Mouse (Mus musculus) hindbrain, embryonic 13.5 days (tissue): ENCODE measurements around the gene Sdhaf2. TPM values are rescaled to one million over a fixed set of nuclear protein-coding genes. Genes with fewer than 3 reads are reported as not detected.

Experiments
- ATAC-seq: fragments of 200-750 bp; cut with Nextera tagmentation; 2 replicates; pipeline ENCODE4 v1.8.0; 2017; ENCODE audit warnings: moderate TSS enrichment; ENCODE audit not compliant: low FRiP score
- H3K27ac ChIP-seq: fragments of 300-500 bp; sonication (generic); 2 replicates; pipeline ENCODE4 v1.5.1; 2015; ENCODE audit warnings: inconsistent platforms, mild to moderate bottlenecking, moderate library complexity
- H3K27me3 ChIP-seq: fragments of 300-500 bp; sonication (generic); 2 replicates; pipeline ENCODE4 v1.6.1; 2015; ENCODE audit warnings: mild to moderate bottlenecking, inconsistent platforms
- H3K36me3 ChIP-seq: fragments of 300-500 bp; sonication (generic); 2 replicates; pipeline ENCODE4 v1.6.1; 2015; ENCODE audit warnings: mild to moderate bottlenecking, inconsistent platforms
- H3K4me1 ChIP-seq: fragments of 300-500 bp; sonication (generic); replicated peaks from 2 replicates; pipeline ENCODE4 v1.6.1; 2015; ENCODE audit warnings: inconsistent platforms
- H3K4me2 ChIP-seq: fragments of 300-500 bp; sonication (generic); 2 replicates; pipeline ENCODE4 v1.6.1; 2015; ENCODE audit warnings: inconsistent platforms, mild to moderate bottlenecking, moderate library complexity
- H3K4me3 ChIP-seq: fragments of 300-500 bp; sonication (generic); 2 replicates; pipeline ENCODE4 v1.5.1; 2015; ENCODE audit warnings: mild to moderate bottlenecking, inconsistent platforms
- H3K9ac ChIP-seq: fragments of 300-500 bp; sonication (generic); 2 replicates; pipeline ENCODE4 v1.6.1; 2015; ENCODE audit warnings: mild to moderate bottlenecking, inconsistent platforms
- H3K9me3 ChIP-seq: fragments of 300-500 bp; sonication (generic); 2 replicates; pipeline ENCODE4 v1.6.1; 2016; ENCODE audit warnings: inconsistent platforms
- WGBS: fragments of 180-500 bp; shearing (Covaris S2); methylation state at CpG from one replicate; pipeline ENCODE4 v1.1.7; 2015; 5-methylcytosine and 5-hydroxymethylcytosine counted together
- polyA plus RNA-seq: library from polyadenylated mRNA; unstranded; fragments of >200 nt; fragmentation: Nextera tagmentation; extraction: Ambion mirVana; gene quantifications from 2 replicates; pipeline ENCODE4 v1.2.1, GENCODE M21; 2015

Sdhaf2 gene
- polyA plus RNA-seq, 1 experiment from 2014 or later, result 67.6 TPM

DNA sequence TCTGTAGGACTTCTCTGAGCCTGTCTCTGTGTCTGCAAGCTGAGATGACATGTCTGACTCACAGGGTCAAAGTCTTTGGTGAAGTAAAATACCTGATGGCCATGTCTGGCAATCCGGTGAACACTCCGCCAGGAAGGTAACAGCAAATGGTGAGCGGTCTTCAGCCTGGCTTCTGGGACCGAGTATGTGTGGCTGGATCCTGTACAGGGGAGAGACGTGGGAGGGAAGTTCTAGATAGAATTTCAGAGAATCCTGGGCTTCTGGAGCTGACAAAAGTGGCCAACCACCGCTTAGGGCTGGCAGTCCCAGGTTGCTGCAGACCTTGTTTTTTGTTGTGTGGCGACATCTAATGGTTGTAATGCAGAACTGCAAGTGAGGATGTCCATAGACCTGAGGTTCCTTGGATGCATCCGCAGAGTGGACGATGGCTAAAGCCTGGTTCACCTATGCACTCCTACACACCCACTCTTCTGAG lies 39.6 kb downstream of the Sdhaf2 start:
- Histone ChIP-seq H3K27me3 (peaks cover 14% of the 10 kb centered on the region; the same call in 1 of the 2 replicates), H3K9me3 (no peaks in the 10 kb centered on the region), H3K27ac (no peak overlapping the region), H3K4me2 (no peak overlapping the region), H3K9ac (no peak overlapping the region), H3K4me1 (peaks cover 10% of the 10 kb centered on the region), H3K4me3 (no peak overlapping the region), H3K36me3 (no peaks in the 10 kb centered on the region)
- 24% methylated on average over 9 of the region's 9 CpGs for WGBS
- peak; percentile 85 for ATAC-seq

DNA sequence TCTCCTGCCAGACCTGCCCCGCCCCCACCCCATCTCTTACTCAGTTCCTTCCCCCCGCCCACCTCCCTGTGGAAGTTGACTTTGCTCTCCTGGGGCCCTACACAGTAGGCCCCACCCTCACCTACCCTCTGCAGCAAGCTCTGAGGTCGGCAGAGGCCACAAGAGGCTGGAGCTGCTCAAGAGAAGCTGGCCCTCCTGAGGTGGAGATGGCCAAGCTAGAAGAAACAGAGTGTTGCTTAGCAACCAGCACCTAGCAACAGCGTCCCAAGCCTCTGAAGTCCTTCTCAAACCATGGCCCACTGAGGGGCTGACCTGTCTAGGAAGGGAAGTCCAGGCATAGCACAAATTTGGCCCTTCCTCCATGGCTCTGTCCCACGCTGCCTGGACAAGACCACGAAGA lies 43.2 kb downstream of the Sdhaf2 start, which contains the start of gene Ppp1r32:
Gene Ppp1r32 (minus strand): TSS at position 226 of the 400 bp plus-strand sequence.
- H3K27me3 ChIP-seq, result peaks cover 16% of the 10 kb centered on the region
- H3K9me3 ChIP-seq, result no peaks in the 10 kb centered on the region
- H3K4me1 ChIP-seq, result peaks cover 10% of the 10 kb centered on the region
- no peak within 1 kb of the TSS for H3K4me2 ChIP-seq
- H3K27ac ChIP-seq, result no peak within 1 kb of the TSS
- H3K9ac ChIP-seq, result no peak within 1 kb of the TSS
- WGBS, result 22% methylated on average over 6 of the region's 6 CpGs
- ATAC-seq, result no peak
- H3K4me3 ChIP-seq, result no peak within 1 kb of the TSS
- no peaks in the 10 kb centered on the region for H3K36me3 ChIP-seq

DNA sequence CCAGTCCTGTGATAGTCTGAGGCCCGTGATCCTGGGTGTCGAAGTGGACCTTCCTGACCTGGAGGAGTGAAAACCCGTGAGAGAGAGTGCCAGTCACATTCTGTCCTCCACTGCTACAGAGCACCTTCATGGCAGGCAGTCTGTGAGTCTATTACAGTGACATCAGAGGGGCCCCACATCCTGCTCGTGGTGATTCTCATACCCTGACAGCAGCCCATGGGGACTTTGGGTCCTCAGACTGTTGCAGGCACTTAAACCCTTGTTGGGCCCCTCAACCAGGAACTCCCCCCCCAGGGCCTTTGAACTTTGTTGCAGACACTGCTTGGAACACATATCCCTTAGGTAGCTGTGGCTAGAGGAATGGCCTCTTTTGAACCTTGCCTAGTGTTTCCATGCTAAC lies 46.4 kb downstream of the Sdhaf2 start:
- Histone ChIP-seq H3K4me3 (no peak overlapping the region), H3K4me2 (no peak overlapping the region), H3K27me3 (peaks cover 15% of the 10 kb centered on the region; the same call in 1 of the 2 replicates), H3K27ac (no peak overlapping the region), H3K9ac (no peak overlapping the region), H3K9me3 (no peaks in the 10 kb centered on the region), H3K4me1 (peaks cover 10% of the 10 kb centered on the region), H3K36me3 (no peaks in the 10 kb centered on the region)
- ATAC-seq, result no peak
- 78% methylated on average over 4 of the region's 4 CpGs for WGBS

DNA sequence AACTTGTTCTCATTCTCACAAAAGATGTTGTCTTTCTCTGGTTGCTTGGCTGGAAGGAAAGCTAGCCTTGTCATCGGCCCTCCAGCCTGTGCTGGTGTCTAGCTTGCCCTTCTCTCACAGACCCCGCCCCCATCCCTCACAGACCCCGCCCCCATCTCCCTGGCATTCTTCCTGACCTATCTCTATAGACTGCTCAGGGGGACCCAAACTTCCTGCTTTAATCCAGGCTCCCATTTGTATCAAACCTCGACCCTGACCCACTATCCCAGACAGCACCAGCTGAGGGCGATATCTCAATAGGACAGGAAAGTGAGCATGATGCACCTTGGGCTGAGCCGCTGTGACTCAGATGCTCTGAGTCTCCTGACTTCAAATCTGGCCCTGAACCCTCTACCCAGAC lies 52.2 kb downstream of the Sdhaf2 start:
- WGBS, result 22% methylated on average over 6 of the region's 6 CpGs
- Histone ChIP-seq H3K27me3 (peaks cover 12% of the 10 kb centered on the region; the same call in 1 of the 2 replicates), H3K9ac (no peak overlapping the region), H3K27ac (no peak overlapping the region), H3K4me1 (0 out of 2 replicates have a peak, but pooled peaks cover 5% of the 10 kb centered on the region), H3K36me3 (no peaks in the 10 kb centered on the region), H3K9me3 (no peaks in the 10 kb centered on the region), H3K4me3 (no peak overlapping the region), H3K4me2 (no peak overlapping the region)
- ATAC-seq, result no peak

DNA sequence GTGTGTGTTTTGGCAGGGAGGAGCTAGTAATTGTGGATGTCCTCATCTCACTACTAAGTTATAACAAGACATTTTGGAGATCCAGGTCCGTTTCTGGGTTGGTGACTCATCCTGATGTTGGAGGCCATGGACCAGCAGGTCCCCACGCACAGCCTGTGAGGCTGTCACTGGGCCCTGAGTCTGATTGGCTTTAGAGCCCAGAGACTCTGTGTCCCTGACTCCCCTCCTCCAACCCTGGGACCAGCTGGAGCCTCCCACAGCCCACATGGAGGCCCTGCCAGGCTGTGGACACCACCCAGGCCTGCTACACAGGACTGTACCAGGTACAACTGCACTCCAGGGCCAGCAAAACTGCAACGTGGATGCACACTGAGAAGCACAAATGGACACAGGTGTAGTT lies 53.0 kb downstream of the Sdhaf2 start:
- no peaks in the 10 kb centered on the region for H3K9me3 ChIP-seq
- H3K4me2 ChIP-seq, result no peak overlapping the region
- no peak overlapping the region for H3K4me3 ChIP-seq
- H3K9ac ChIP-seq, result no peak overlapping the region
- WGBS, result 77% methylated on average over 3 of the region's 3 CpGs
- H3K27me3 ChIP-seq, result peaks cover 11% of the 10 kb centered on the region; the same call in 1 of the 2 replicates
- 0 out of 2 replicates have a peak, but pooled peaks cover 5% of the 10 kb centered on the region for H3K4me1 ChIP-seq
- H3K36me3 ChIP-seq, result no peaks in the 10 kb centered on the region
- no peak for ATAC-seq
- no peak overlapping the region for H3K27ac ChIP-seq

DNA sequence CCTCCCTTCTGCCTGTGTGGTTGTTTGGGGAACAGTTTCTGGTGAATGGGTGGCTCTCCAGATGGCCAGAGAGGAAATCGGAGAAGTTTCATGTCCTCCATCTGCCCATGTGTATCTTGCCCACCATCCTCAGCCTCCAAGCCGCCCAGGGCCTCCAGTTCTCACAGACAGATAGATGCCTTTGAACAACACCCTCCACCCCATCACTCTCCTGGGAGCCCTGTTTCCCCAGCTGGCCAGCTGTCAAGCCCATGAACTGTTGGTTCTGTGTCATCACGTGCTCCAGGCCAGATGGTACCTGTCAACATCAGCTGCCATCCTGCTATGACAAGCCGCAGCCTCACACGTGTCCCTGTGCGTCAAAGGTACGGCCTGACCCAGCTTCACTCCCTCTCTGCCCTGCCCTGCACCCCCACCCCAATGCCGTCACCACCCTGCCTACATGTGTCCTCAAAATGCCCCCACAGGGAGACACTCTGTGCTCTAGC lies 56.7 kb downstream of the Sdhaf2 start:
- Histone ChIP-seq H3K4me1 (0 out of 2 replicates have a peak, but pooled peaks cover 5% of the 10 kb centered on the region), H3K9me3 (no peaks in the 10 kb centered on the region), H3K4me3 (no peak overlapping the region), H3K9ac (no peak overlapping the region), H3K4me2 (no peak overlapping the region), H3K36me3 (no peaks in the 10 kb centered on the region), H3K27ac (no peak overlapping the region), H3K27me3 (no peaks in the 10 kb centered on the region)
- no peak for ATAC-seq
- WGBS, result 58% methylated on average over 8 of the region's 8 CpGs

DNA sequence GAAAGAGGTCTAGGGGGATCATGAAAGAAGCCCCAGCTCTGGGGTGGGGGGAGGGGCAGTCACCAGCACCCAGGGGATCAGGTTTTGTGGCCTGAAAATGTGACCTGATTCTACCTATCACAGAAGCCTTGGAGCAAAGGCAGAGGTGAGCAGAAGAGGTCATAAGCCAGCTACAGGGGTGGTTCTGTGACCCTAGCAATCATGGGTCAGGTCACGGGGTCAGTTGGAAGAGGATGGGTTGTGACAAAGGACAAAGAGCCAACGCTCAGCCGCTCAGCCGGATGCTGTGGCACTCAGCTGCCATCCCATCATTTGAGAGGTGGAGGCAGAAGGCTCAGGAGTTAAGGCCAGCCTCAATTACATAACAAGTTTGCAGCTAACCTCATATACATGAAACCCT lies 61.5 kb downstream of the Sdhaf2 start:
- H3K4me2 ChIP-seq, result no peak overlapping the region
- H3K36me3 ChIP-seq, result no peaks in the 10 kb centered on the region
- no peak overlapping the region for H3K4me3 ChIP-seq
- no peak overlapping the region for H3K27ac ChIP-seq
- H3K27me3 ChIP-seq, result peaks cover 36% of the 10 kb centered on the region
- H3K9me3 ChIP-seq, result no peaks in the 10 kb centered on the region
- H3K9ac ChIP-seq, result no peak overlapping the region
- no peak for ATAC-seq
- H3K4me1 ChIP-seq, result peaks cover 14% of the 10 kb centered on the region; the same call in 1 of the 2 replicates
- WGBS, result 15% methylated on average over 4 of the region's 4 CpGs

DNA sequence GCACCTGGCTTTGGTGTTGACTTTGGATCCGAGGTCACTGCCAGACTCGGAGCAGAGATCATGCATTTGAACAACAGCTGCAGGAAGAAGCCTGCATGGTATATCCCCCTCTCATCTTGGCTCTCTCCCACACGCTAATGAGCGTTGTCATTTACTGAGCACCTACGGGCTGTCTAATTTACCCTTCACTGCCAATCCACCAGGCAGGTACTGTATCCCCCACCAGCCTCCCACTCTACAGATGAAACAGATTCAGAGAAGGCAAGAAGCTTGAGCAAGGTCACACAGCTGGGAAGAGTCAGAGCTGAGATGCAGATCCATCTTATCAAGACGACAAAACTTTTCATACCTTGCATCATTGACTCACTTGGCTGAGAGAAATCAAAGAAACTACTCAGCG lies 64.4 kb downstream of the Sdhaf2 start:
- WGBS, result 46% methylated on average over 7 of the region's 7 CpGs
- H3K9me3 ChIP-seq, result no peaks in the 10 kb centered on the region
- H3K4me3 ChIP-seq, result no peak overlapping the region
- no peak for ATAC-seq
- H3K9ac ChIP-seq, result no peak overlapping the region
- no peak overlapping the region for H3K4me2 ChIP-seq
- peaks cover 61% of the 10 kb centered on the region for H3K27me3 ChIP-seq
- H3K4me1 ChIP-seq, result peaks cover 28% of the 10 kb centered on the region
- H3K27ac ChIP-seq, result no peak overlapping the region
- H3K36me3 ChIP-seq, result no peaks in the 10 kb centered on the region

DNA sequence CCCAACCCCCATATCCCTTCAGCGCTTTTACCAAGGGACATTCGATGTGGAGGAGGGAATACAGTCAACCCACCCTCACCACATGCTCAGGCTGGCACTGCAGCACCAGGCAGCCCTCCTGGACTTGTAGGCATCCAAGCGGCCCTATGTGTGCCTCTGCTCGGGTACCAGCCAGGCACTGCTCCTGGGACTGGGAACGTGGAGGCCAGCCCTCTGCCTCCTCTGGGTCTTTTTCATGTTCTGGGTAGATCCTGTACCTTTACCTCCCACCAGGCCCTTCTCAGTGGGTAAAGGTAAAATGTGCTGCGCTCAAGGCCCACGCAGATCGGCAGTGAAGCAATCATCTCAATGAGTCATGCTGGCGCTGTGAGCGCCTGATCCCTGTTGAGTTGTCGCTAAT lies 66.0 kb downstream of the Sdhaf2 start:
- 44% methylated on average over 11 of the region's 11 CpGs for WGBS
- peaks cover 35% of the 10 kb centered on the region for H3K4me1 ChIP-seq
- ATAC-seq, result no peak
- H3K9ac ChIP-seq, result no peak overlapping the region
- no peaks in the 10 kb centered on the region for H3K36me3 ChIP-seq
- H3K4me3 ChIP-seq, result no peak overlapping the region
- no peaks in the 10 kb centered on the region for H3K9me3 ChIP-seq
- no peak overlapping the region for H3K27ac ChIP-seq
- no peak overlapping the region for H3K4me2 ChIP-seq
- H3K27me3 ChIP-seq, result peaks cover 78% of the 10 kb centered on the region

DNA sequence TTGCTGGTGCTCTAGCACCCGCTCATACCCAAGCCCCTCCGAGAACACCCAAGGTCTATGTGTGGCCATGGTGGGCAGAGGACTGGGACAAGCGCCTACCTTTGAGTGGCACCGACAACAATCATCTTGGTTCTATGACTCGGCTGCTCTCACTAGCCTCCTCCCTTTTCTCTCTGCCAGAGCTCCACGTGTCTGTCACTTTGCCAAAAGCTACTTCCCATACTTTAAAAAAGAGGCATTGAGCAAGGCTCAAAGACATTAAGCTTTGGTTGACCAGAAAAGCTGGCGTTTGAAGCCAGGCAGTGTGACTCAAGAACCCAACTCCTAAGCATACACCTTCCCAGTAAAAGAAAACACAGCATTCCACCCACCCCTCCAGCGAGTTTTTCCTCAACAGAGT lies 67.8 kb downstream of the Sdhaf2 start:
- no peak; the same call in 1 of the 2 replicates for ATAC-seq
- Histone ChIP-seq H3K4me1 (peaks cover 39% of the 10 kb centered on the region), H3K4me2 (peak overlapping the region; percentile 83), H3K36me3 (no peaks in the 10 kb centered on the region), H3K27me3 (peaks cover 91% of the 10 kb centered on the region), H3K9me3 (no peaks in the 10 kb centered on the region), H3K9ac (no peak overlapping the region), H3K27ac (no peak overlapping the region), H3K4me3 (peak overlapping the region; percentile 50)
- 27% methylated on average over 8 of the region's 8 CpGs for whole genome bisulfite sequencing

DNA sequence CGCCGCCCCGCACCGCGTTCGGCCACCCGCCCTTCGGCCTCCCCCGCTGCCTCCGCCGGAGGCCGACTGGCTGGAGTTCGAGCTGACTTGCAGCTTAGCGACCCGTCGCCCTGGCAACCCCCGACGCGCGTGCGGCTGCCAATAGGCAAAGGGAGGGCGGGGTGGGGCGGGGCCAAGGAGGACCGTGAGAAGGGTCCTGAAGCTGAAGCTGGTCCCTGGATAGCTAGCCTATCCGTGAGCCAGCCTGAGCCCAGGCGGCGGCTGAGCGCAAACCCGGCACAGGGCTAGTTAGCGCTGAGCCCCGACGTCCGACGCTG lies 68.5 kb downstream of the Sdhaf2 start:
- peak; percentile 91 for ATAC-seq
- H3K27ac ChIP-seq, result no peak overlapping the region
- H3K4me2 ChIP-seq, result peak overlapping the region; percentile 83
- peak overlapping the region; percentile 71 for H3K9ac ChIP-seq
- peaks cover 39% of the 10 kb centered on the region for H3K4me1 ChIP-seq
- H3K9me3 ChIP-seq, result no peaks in the 10 kb centered on the region
- no peaks in the 10 kb centered on the region for H3K36me3 ChIP-seq
- WGBS, result 0% methylated on average over 32 of the region's 34 CpGs
- H3K4me3 ChIP-seq, result peak overlapping the region; percentile 50
- H3K27me3 ChIP-seq, result peaks cover 90% of the 10 kb centered on the region

DNA sequence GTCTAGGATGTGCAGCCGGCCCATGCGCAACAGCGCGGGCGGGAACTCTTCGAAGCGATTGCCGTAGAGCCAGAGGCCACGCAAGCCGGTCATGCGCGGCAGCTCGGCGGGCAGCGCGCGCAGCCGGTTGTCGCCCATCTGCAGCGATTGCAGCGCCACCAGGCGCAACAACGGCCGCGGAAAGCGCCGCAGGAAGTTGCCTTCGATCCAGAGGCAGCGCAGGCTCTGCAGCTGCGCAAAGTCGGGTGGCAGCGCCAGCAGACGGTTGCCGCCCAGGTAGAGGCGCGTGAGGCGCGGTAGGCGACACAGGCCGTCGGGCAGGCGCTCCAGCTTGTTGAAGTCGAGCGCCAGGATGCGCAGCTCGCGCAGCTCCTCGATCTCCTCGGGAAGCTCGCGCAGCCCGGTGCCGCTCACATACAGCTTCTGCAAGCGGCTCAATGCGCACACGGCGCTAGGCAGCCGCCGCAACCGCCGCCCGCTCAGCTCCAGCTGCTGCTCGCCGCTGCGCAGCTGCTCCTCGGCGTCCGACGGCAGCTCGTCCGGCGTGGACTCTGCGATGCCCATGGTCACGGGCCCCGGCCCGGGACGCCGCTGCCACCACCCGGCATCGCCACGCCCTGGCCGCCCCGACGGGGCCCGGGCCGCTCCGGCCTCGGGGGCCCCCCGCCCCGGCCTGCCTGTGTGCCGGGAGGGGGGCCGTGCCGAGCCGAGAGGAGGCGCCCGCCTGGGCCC lies 69.0 kb downstream of the Sdhaf2 start, which contains the start of gene Lrrc10b:
Gene Lrrc10b (minus strand): TSS at position 722 of the 732 bp plus-strand sequence.
- peaks cover 35% of the 10 kb centered on the region for H3K4me1 ChIP-seq
- H3K4me2 ChIP-seq, result peak within 1 kb of the TSS; percentile 83
- no peaks in the 10 kb centered on the region for H3K9me3 ChIP-seq
- H3K36me3 ChIP-seq, result no peaks in the 10 kb centered on the region
- WGBS, result under 1% methylated on average over 78 of the region's 96 CpGs
- peak; percentile 57 for ATAC-seq
- peak within 1 kb of the TSS; percentile 76 for H3K27ac ChIP-seq
- peaks cover 89% of the 10 kb centered on the region for H3K27me3 ChIP-seq
- H3K4me3 ChIP-seq, result peak within 1 kb of the TSS; percentile 50
- peak within 1 kb of the TSS; percentile 71 for H3K9ac ChIP-seq

DNA sequence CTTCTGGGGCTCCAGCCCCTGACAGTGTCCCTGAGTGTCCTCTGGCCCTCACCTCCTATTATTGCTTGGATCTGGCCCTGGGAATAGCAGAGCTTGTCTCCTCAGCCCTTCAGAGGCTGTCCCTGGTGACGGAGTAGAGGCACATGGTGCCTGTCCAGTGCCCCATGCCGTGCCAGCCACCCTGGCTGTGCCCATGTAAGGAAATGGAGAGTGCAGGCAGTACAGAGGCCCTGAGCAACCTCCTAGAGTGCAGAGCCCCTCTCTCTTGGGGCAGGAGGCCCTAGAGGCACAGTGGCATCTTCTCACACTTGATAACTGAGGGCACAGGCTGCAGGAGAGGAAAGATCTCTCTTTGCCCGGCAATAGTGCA lies 70.5 kb downstream of the Sdhaf2 start:
- Histone ChIP-seq H3K27me3 (peaks cover 77% of the 10 kb centered on the region), H3K9ac (no peak overlapping the region), H3K4me2 (peak overlapping the region; percentile 83; the same call in 1 of the 2 replicates), H3K27ac (no peak overlapping the region), H3K9me3 (no peaks in the 10 kb centered on the region), H3K4me1 (peaks cover 35% of the 10 kb centered on the region), H3K4me3 (no peak overlapping the region), H3K36me3 (no peaks in the 10 kb centered on the region)
- ATAC-seq, result no peak
- WGBS, result 75% methylated on average over 3 of the region's 3 CpGs
